Mouse (Mus musculus) CH12.LX (cell line): Measurements from ENCODE around the gene Ercc6.

ENCODE experiments used
- IRF4 ChIP-seq: IDR thresholded peaks from 2 replicates; pipeline ENCODE4 v1.6.1; 2014; ENCODE audit warnings: low read depth, mild to moderate bottlenecking, inconsistent platforms, low read length, improper control_type of control experiment
- MXI1 ChIP-seq: IDR thresholded peaks from 2 replicates; pipeline ENCODE4 v1.6.1; 2011; ENCODE audit warnings: mild to moderate bottlenecking, low read depth, low read length, improper control_type of control experiment
- POLR2AphosphoS2 ChIP-seq: IDR thresholded peaks from 2 replicates; pipeline ENCODE4 v1.6.1; 2011; ENCODE audit warnings: low read depth, low read length, improper control_type of control experiment

- TF ChIP-seq POLR2AphosphoS2: no peak
- TF ChIP-seq IRF4: no peak
- no peak for TF ChIP-seq MXI1
These were observed 9.0 kb downstream of the Ercc6 start for GRCm38 (mm10) chr14:32522336-32522735.
